Mouse (Mus musculus) kidney, embryonic 16.5 days (tissue): Measurements from ENCODE around the gene Gbp6. TPM values are rescaled to one million over a fixed set of nuclear protein-coding genes. Genes with fewer than 3 reads are reported as not detected.
A peak's percentile ranks its signal among the peaks of the same experiment; 100 is the strongest.
"Not testable (repeated sequence)": the region's sequence is repeated elsewhere in the genome, so short reads cannot be mapped to it uniquely, and the experiment has no call there.

Source experiments
- ATAC-seq: fragments of 200-750 bp; cut with Nextera tagmentation; 2 replicates; pipeline ENCODE4 v1.8.0; 2017; ENCODE audit warnings: moderate TSS enrichment; ENCODE audit not compliant: low FRiP score, low TSS enrichment
- H3K27ac ChIP-seq: fragments of 300-500 bp; sonication (generic); 2 replicates; pipeline ENCODE4 v1.5.1; 2014; ENCODE audit warnings: low read length
- H3K27me3 ChIP-seq: fragments of 300-500 bp; sonication (generic); 2 replicates; pipeline ENCODE4 v1.6.1; 2014; ENCODE audit warnings: low read length, control low read depth, mixed read lengths; ENCODE audit not compliant: insufficient read depth
- H3K36me3 ChIP-seq: fragments of 300-500 bp; sonication (generic); 2 replicates; pipeline ENCODE4 v1.6.1; 2014; ENCODE audit warnings: low read length, control low read depth, mixed read lengths; ENCODE audit not compliant: insufficient read depth
- H3K4me1 ChIP-seq: fragments of 300-500 bp; sonication (generic); 2 replicates; pipeline ENCODE4 v1.6.1; 2014; ENCODE audit warnings: low read length, control low read depth, mixed read lengths; ENCODE audit not compliant: insufficient read depth
- H3K4me2 ChIP-seq: fragments of 300-500 bp; sonication (generic); replicated peaks from 2 replicates; pipeline ENCODE4 v1.6.1; 2014; ENCODE audit warnings: low read depth, low read length
- H3K4me3 ChIP-seq: fragments of 300-500 bp; sonication (generic); 2 replicates; pipeline ENCODE4 v1.5.1; 2014; ENCODE audit warnings: mild to moderate bottlenecking, low read length
- H3K9ac ChIP-seq: fragments of 300-500 bp; sonication (generic); replicated peaks from 2 replicates; pipeline ENCODE4 v1.6.1; 2014; ENCODE audit warnings: low read length
- H3K9me3 ChIP-seq: fragments of 300-500 bp; sonication (generic); 2 replicates; pipeline ENCODE4 v1.6.1; 2016; ENCODE audit warnings: low read length, control low read depth
- whole genome bisulfite sequencing: fragments of 180-500 bp; shearing (Covaris S2); extraction: QIAGEN DNeasy Blood & Tissue Kit; methylation state at CpG from one replicate; pipeline ENCODE4 v1.1.7; 2014; 5-methylcytosine and 5-hydroxymethylcytosine counted together
- polyA plus RNA-seq: library from polyadenylated mRNA; unstranded; fragments of >200 nt; fragmentation: Nextera tagmentation; extraction: Ambion mirVana; gene quantifications from 2 replicates; pipeline ENCODE4 v1.2.1, GENCODE M21; 2015

Gene Gbp6
- polyA plus RNA-seq, result 0.63 and 0.86 TPM in 2 replicates

DNA sequence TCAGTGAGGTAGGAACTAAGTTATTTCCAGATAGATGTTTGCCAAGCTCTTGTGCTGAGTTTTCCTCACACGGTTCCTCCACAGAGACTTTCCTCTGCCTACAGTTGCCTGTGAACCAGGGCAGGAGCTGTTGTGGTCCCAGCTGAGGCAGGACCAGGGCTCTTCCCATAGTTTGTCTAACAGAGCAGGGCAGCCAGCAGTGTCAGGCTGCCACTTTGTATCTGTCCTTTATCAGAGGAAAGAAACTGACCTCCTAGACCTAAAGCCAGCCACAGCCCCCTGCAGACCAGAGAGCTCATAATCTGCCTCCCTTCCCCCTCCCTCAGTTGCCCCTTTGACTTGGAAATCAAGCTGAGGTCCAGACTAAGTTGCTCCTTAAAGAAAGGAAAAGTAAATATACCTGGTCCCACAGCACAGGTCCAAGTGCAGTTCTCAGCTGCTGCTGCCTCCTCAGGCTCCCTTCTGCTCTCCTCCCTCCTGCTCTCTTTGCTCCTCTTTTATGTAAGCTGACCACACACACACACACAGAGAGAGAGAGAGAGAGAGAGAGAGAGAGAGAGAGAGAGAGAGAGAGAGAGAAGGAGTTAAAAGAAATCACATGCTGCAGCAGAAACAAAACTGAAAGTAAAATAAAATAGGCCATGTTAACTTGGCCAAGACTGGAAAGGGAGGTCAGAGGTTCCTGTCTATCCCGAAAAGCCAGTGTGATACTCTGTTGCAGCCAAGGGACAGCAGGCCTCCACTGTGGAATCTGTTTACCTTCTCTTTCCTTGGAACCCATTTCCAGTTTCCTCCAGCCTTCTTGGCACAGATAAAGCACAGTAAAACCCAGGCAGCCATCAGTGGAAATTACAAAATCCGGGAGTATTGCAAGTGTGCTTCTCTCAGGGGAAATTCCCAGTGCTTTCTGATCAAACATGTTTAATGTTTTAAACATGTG is at the start of gene Gbp6, which contains the start of gene Gm43302:
Gbp6 (minus strand) TSS at position 473 of the 940 bp plus-strand sequence.
Gm43302 (minus strand) TSS at position 470 of the 940 bp plus-strand sequence.
- not testable (repeated sequence) for H3K27me3 ChIP-seq, H3K27ac ChIP-seq, H3K9ac ChIP-seq, H3K4me1 ChIP-seq, H3K4me2 ChIP-seq, ATAC-seq, H3K9me3 ChIP-seq, H3K36me3 ChIP-seq, H3K4me3 ChIP-seq
- 42% methylated on average over 3 of the region's 3 CpGs for WGBS

DNA sequence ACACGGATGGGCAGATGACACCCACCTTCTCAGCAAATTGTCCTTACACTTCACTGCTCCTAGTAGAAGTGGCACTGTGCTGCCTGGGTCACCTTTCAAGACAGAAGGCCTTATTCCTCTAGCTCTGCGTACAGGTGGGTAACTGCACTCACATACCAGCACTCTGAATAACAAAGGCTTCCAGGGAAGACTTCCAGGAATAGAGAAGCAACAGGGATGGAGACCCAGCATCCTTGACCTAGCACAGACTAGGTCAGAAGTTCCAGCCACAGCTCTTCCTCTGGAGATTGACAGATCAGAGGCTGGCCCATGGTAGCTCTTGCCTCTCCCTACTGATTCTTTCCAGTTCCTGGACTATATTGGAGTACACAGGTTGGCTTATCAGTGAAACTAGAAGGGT is 47.8 kb upstream of the Gbp6 start:
- Histone ChIP-seq H3K27me3 (no peaks in the 10 kb centered on the region), H3K9ac (no peak overlapping the region), H3K4me3 (no peak overlapping the region), H3K9me3 (no peaks in the 10 kb centered on the region), H3K27ac (no peak overlapping the region), H3K36me3 (no peaks in the 10 kb centered on the region), H3K4me2 (no peak overlapping the region), H3K4me1 (no peaks in the 10 kb centered on the region)
- 75% methylated on average over 2 of the region's 2 CpGs for WGBS
- no peak for ATAC-seq

- WGBS, result 63% methylated on average over 2 of the region's 2 CpGs
- no peaks in the 10 kb centered on the region for H3K4me1 ChIP-seq
Observed at GRCm38 (mm10) chr5:105322543-105322942, 29.0 kb upstream of the Gbp6 start.

GRCm38 (mm10) chr5:105310941-105311340 is 17.4 kb upstream of the Gbp6 start:
- Histone ChIP-seq H3K27ac (no peak overlapping the region), H3K27me3 (no peaks in the 10 kb centered on the region), H3K4me3 (no peak overlapping the region), H3K36me3 (no peaks in the 10 kb centered on the region), H3K4me1 (no peaks in the 10 kb centered on the region), H3K9me3 (0 out of 2 replicates have a peak, but pooled peaks cover 7% of the 10 kb centered on the region), H3K4me2 (no peak overlapping the region), H3K9ac (no peak overlapping the region)
- no peak for ATAC-seq
- WGBS, result 75% methylated on average over 2 of the region's 2 CpGs

More at GRCm38 (mm10) chr5:105322543-105322942, 29.0 kb upstream of the Gbp6 start:
- Histone ChIP-seq H3K4me2 (no peak overlapping the region), H3K36me3 (no peaks in the 10 kb centered on the region), H3K4me3 (no peak overlapping the region), H3K9me3 (no peaks in the 10 kb centered on the region), H3K9ac (no peak overlapping the region), H3K27ac (no peak overlapping the region), H3K27me3 (no peaks in the 10 kb centered on the region)
- ATAC-seq, result no peak

- not testable (repeated sequence) for H3K4me2 ChIP-seq, H3K4me1 ChIP-seq, ATAC-seq, H3K36me3 ChIP-seq, H3K27me3 ChIP-seq, H3K9me3 ChIP-seq, H3K4me3 ChIP-seq, H3K27ac ChIP-seq, H3K9ac ChIP-seq
- WGBS, result 68% methylated on average over 1 of the region's 1 CpGs
Observed at GRCm38 (mm10) chr5:105309148-105309547, 15.7 kb upstream of the Gbp6 start.

DNA sequence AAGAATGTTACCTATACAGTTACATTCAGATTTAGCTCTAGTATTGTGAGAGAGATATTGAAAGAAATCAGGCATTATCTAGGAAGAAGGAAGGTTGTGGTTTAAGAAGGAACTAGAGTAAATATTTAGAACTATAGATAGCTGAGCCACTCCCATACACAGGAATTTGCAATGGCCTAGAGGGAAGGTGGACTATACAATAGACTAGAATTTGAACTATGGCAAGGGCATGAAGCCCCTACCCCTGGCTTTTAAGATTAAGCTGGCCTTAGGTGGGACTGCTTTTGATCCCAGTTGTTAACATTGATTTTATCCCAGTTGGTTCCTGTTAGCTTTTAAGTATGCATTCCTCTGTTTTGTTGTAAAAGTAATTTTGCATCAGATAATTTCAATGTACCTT is 13.4 kb upstream of the Gbp6 start:
- not testable (repeated sequence) for H3K36me3 ChIP-seq, H3K4me3 ChIP-seq, H3K27ac ChIP-seq, ATAC-seq, H3K9me3 ChIP-seq, H3K4me2 ChIP-seq, H3K4me1 ChIP-seq, H3K27me3 ChIP-seq, H3K9ac ChIP-seq

DNA sequence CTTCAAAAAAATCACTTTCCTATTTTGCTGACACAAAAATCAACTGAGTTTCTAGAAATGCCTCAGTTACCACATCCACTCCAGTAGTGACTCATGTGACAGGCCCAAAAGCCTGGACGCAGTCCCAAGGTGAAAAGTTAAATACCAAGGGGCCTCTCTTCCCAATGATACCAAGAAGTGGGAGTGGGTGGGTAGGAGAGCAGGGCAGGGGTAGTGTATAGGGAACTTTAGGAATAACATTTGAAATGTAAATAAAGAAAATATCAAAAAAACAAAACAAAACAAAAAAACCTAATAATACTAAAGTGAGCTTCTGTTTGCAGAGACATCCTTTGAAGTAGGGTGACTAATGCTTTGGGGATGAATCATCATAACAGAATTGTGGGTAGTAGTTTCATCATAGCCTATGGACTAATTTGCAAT is 12.7 kb upstream of the Gbp6 start:
- Histone ChIP-seq H3K4me2 (no peak overlapping the region), H3K36me3 (no peaks in the 10 kb centered on the region), H3K27me3 (no peaks in the 10 kb centered on the region), H3K9me3 (0 out of 2 replicates have a peak, but pooled peaks cover 7% of the 10 kb centered on the region), H3K4me3 (no peak overlapping the region), H3K9ac (no peak overlapping the region), H3K4me1 (no peaks in the 10 kb centered on the region), H3K27ac (no peak overlapping the region)
- WGBS, result 72% methylated on average over 1 of the region's 1 CpGs
- ATAC-seq, result no peak

GRCm38 (mm10) chr5:105305671-105306070 is 12.2 kb upstream of the Gbp6 start:
- 89% methylated on average over 4 of the region's 4 CpGs for WGBS

DNA sequence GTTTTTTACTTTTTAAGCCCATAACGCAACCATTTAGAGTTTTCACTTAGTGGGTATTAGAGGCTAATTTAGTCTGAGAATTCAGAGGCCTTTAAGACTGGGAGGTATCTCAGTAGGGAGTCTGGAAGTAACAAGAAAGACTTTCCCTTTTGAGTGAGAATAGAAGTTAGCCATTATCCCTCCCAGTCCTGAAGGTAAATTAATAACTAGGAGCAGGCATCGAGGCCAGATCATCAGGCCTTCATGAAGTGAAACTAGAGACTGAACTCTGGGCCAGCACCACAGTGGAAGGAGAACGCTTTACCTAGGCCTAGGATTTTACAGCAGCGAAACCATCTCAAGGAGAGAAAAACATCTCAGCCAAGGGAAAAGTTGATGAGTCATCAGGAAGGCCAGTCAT is 8.5 kb upstream of the Gbp6 start:
- Histone ChIP-seq H3K4me3 (no peak overlapping the region), H3K9me3 (no peaks in the 10 kb centered on the region), H3K27me3 (no peaks in the 10 kb centered on the region), H3K36me3 (no peaks in the 10 kb centered on the region), H3K4me2 (no peak overlapping the region), H3K4me1 (no peaks in the 10 kb centered on the region), H3K9ac (no peak overlapping the region), H3K27ac (no peak overlapping the region)
- ATAC-seq, result peak; percentile 89
- WGBS, result 72% methylated on average over 4 of the region's 4 CpGs

More at GRCm38 (mm10) chr5:105305671-105306070, 12.2 kb upstream of the Gbp6 start:
- not testable (repeated sequence) for H3K9me3 ChIP-seq, H3K9ac ChIP-seq, H3K27ac ChIP-seq, H3K27me3 ChIP-seq, H3K36me3 ChIP-seq, H3K4me3 ChIP-seq, H3K4me2 ChIP-seq, H3K4me1 ChIP-seq, ATAC-seq

- Histone ChIP-seq H3K36me3 (no peaks in the 10 kb centered on the region), H3K4me2 (no peak overlapping the region), H3K4me3 (no peak overlapping the region), H3K9me3 (no peaks in the 10 kb centered on the region), H3K27ac (no peak overlapping the region), H3K27me3 (no peaks in the 10 kb centered on the region), H3K4me1 (no peaks in the 10 kb centered on the region), H3K9ac (no peak overlapping the region)
- WGBS, result 38% methylated on average over 2 of the region's 2 CpGs
- peak; percentile 73 for ATAC-seq
Observed at GRCm38 (mm10) chr5:105301531-105301930, 8.0 kb upstream of the Gbp6 start.
